Mouse (Mus musculus): ENCODE measurements around the gene Pced1a.

- TF ChIP-seq CTCF (IDR thresholded peaks at IDR 0.05; ENCODE audit: borderline replicate concordance, extremely low read depth, insufficient read depth, insufficient read length) (no peak), POLR2A (IDR thresholded peaks at IDR 0.05; ENCODE audit: borderline replicate concordance, extremely low read depth, insufficient read depth, insufficient read length, poor library complexity, severe bottlenecking) (no peak)
These were observed 44.9 kb upstream of the Pced1a start for GRCm38 (mm10) chr2:130469366-130469765.
